Mouse (Mus musculus) embryo, embryonic 11.5 days (tissue): ENCODE data around the gene Tnpo1.

Experiments
- DNase-seq: peaks from one replicate; pipeline ENCODE4 v3.0.0-alpha.2; 2012; ENCODE audit warnings: low read depth, low spot score

Tnpo1 gene

GRCm38 (mm10) chr13:98926213-98926957, at the start of gene Tnpo1:
Gene Tnpo1, minus strand, starts transcription at chr13:98926384.
- peak; percentile 87 for DNase-seq

- DNase-seq: no peak
Observed at GRCm38 (mm10) chr13:98972090-98972489, 45.9 kb upstream of the Tnpo1 start.

GRCm38 (mm10) chr13:98971641-98972040, 45.5 kb upstream of the Tnpo1 start:
- no peak for DNase-seq

GRCm38 (mm10) chr13:98968517-98968916, 42.3 kb upstream of the Tnpo1 start:
- DNase-seq: no peak

GRCm38 (mm10) chr13:98967942-98968341, 41.8 kb upstream of the Tnpo1 start:
- no peak for DNase-seq

- no peak for DNase-seq
Observed at GRCm38 (mm10) chr13:98966583-98966982, 40.4 kb upstream of the Tnpo1 start.

- DNase-seq: no peak
Observed at GRCm38 (mm10) chr13:98963612-98964011, 37.4 kb upstream of the Tnpo1 start.

- DNase-seq: no peak
Observed at GRCm38 (mm10) chr13:98958177-98958576, 32.0 kb upstream of the Tnpo1 start.

- no peak for DNase-seq
Observed at GRCm38 (mm10) chr13:98956209-98956608, 30.0 kb upstream of the Tnpo1 start.

GRCm38 (mm10) chr13:98955676-98956075, 29.5 kb upstream of the Tnpo1 start:
- DNase-seq: no peak

- no peak for DNase-seq
Observed at GRCm38 (mm10) chr13:98955226-98955625, 29.0 kb upstream of the Tnpo1 start.

GRCm38 (mm10) chr13:98953830-98954229, 27.6 kb upstream of the Tnpo1 start:
- DNase-seq: no peak

- no peak for DNase-seq
Observed at GRCm38 (mm10) chr13:98951951-98952350, 25.8 kb upstream of the Tnpo1 start.

GRCm38 (mm10) chr13:98948146-98948545, 22.0 kb upstream of the Tnpo1 start:
- no peak for DNase-seq

- DNase-seq: no peak
Observed at GRCm38 (mm10) chr13:98946434-98946833, 20.2 kb upstream of the Tnpo1 start.

GRCm38 (mm10) chr13:98945908-98946307, 19.7 kb upstream of the Tnpo1 start:
- no peak for DNase-seq

GRCm38 (mm10) chr13:98945381-98945780, 19.2 kb upstream of the Tnpo1 start:
- no peak for DNase-seq

GRCm38 (mm10) chr13:98944620-98945081, 18.5 kb upstream of the Tnpo1 start:
- no peak for DNase-seq

- no peak for DNase-seq
Observed at GRCm38 (mm10) chr13:98942360-98942759, 16.2 kb upstream of the Tnpo1 start.

GRCm38 (mm10) chr13:98941829-98942343, 15.7 kb upstream of the Tnpo1 start:
- DNase-seq: no peak

- no peak for DNase-seq
Observed at GRCm38 (mm10) chr13:98937108-98937507, 10.9 kb upstream of the Tnpo1 start.

- no peak for DNase-seq
Observed at GRCm38 (mm10) chr13:98928908-98929307, 2.7 kb upstream of the Tnpo1 start.

GRCm38 (mm10) chr13:98926958-98927242, 716 bp upstream of the Tnpo1 start:
- no peak for DNase-seq
